Mouse (Mus musculus) liver, embryonic 16.5 days (tissue): ENCODE measurements around the gene Cdk9. TPM values are rescaled to one million over a fixed set of nuclear protein-coding genes. Genes with fewer than 3 reads are reported as not detected.

ENCODE experiments used
- ATAC-seq: fragments of 200-750 bp; cut with Nextera tagmentation; 2 replicates; pipeline ENCODE4 v1.8.0; 2017; ENCODE audit warnings: low read depth, mild to moderate bottlenecking, moderate number of reproducible peaks, moderate library complexity
- H3K27ac ChIP-seq: fragments of 300-500 bp; sonication (generic); 2 replicates; pipeline ENCODE4 v1.5.1; 2014; ENCODE audit warnings: mild to moderate bottlenecking, low read length
- H3K27me3 ChIP-seq: fragments of 300-500 bp; sonication (generic); 2 replicates; pipeline ENCODE4 v1.6.1; 2014; ENCODE audit warnings: low read depth, low read length, mixed read lengths; ENCODE audit not compliant: control insufficient read depth, insufficient read depth
- H3K36me3 ChIP-seq: fragments of 300-500 bp; sonication (generic); 2 replicates; pipeline ENCODE4 v1.6.1; 2014; ENCODE audit warnings: mild to moderate bottlenecking; ENCODE audit not compliant: control insufficient read depth, insufficient read depth
- H3K4me1 ChIP-seq: fragments of 300-500 bp; sonication (generic); 2 replicates; pipeline ENCODE4 v1.6.1; 2014; ENCODE audit warnings: low read depth, low read length, mixed read lengths; ENCODE audit not compliant: control insufficient read depth
- H3K4me2 ChIP-seq: fragments of 300-500 bp; sonication (generic); 2 replicates; pipeline ENCODE4 v1.6.1; 2014; ENCODE audit warnings: low read depth, low read length, mixed read lengths
- H3K4me3 ChIP-seq: fragments of 300-500 bp; sonication (generic); 2 replicates; pipeline ENCODE4 v1.5.1; 2014; ENCODE audit warnings: low read depth, mild to moderate bottlenecking, low read length
- H3K9ac ChIP-seq: fragments of 300-500 bp; sonication (generic); 2 replicates; pipeline ENCODE4 v1.6.1; 2014; ENCODE audit warnings: low read depth, low read length
- H3K9me3 ChIP-seq: fragments of 300-500 bp; sonication (generic); replicated peaks from 2 replicates; pipeline ENCODE4 v1.6.1; 2016; ENCODE audit warnings: low read length; ENCODE audit not compliant: control insufficient read depth
- WGBS: fragments of 180-500 bp; shearing (Covaris S2); extraction: QIAGEN DNeasy Blood & Tissue Kit; methylation state at CpG from one replicate; pipeline ENCODE4 v1.1.7; 2014; ENCODE audit not compliant: insufficient replicate concordance; 5-methylcytosine and 5-hydroxymethylcytosine counted together
- microRNA counts: library from miRNA; unstranded; fragments of <30 nt; microRNA quantifications from one replicate; lab custom pipeline; 2016
- microRNA-seq: library from miRNA; unstranded; fragments of <30 nt; microRNA quantifications from one replicate; pipeline ENCODE4, GENCODE M21; 2016
- polyA plus RNA-seq: library from polyadenylated mRNA; unstranded; fragments of >200 nt; fragmentation: Nextera tagmentation; extraction: Ambion mirVana; gene quantifications from 2 replicates; pipeline ENCODE4 v1.2.1, GENCODE M21; 2015

Cdk9 gene
- polyA plus RNA-seq, 1 experiment from 2014 or later = 40.2 TPM

DNA sequence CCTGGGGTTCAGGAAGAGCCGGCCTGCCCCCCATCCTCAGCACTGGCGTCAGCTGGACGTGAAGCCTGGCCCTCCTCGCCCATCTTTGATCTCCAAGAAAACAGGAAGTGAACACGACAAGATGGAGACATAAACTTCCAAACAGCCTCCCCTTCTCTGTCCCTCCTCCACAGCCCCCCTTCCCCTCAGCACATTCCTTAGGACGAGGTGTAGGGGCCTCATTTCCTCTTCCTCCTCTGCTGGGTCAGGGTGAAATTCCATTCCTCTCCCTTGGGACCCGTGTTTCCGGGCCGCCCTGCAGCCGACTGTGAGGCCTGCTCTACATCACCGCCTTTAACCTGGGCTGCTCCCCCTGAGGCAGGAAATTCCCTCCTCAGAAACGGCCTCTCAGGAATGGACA is 57.0 kb downstream of the Cdk9 start:
- 64% methylated on average over 12 of the region's 12 CpGs for WGBS
- peak; percentile 38; the same call in 1 of the 2 replicates for ATAC-seq

More for the DNA sequence above, 57.0 kb downstream of the Cdk9 start:
- Histone ChIP-seq H3K4me3 (no peak overlapping the region), H3K27ac (no peak overlapping the region), H3K9ac (no peak overlapping the region), H3K27me3 (no peaks in the 10 kb centered on the region), H3K9me3 (no peaks in the 10 kb centered on the region), H3K4me2 (no peak overlapping the region), H3K4me1 (peaks cover 37% of the 10 kb centered on the region), H3K36me3 (no peaks in the 10 kb centered on the region)

MicroRNAs within 50 kb of the gene (microRNA counts, 519-probe panel; counts per million panel counts)
- microRNA mmu-miR-2861 (lab: Ali Mortazavi, UCI) = 2,092 counts per million, percentile 30 among the panel's probes with 10 or more counts

Small RNA genes lying within 50 kb of the gene (microRNA-seq; reads per million reads assigned to microRNA genes)
- gene Gm47291 = not detected
- not detected for gene Mir2861
- not detected for gene Mir3960
- not detected for gene Mir8093

Other genes starting within 250 kb of the Cdk9 start
- 1.6 TPM in 2 replicates for gene Fam102a, start 177.7 kb downstream of the Cdk9 start, polyA plus RNA-seq
- 44.8 and 47.9 TPM in 2 replicates for gene Dpm2, start 142.2 kb downstream of the Cdk9 start, polyA plus RNA-seq
- gene Pip5kl1, start 138.3 kb downstream of the Cdk9 start, polyA plus RNA-seq = not detected in 2 replicates
- 0.06 TPM in 1 of 2 replicates, not detected in the other for gene 9430097D07Rik, start 137.4 kb downstream of the Cdk9 start, polyA plus RNA-seq
- gene St6galnac4, start 126.0 kb downstream of the Cdk9 start, polyA plus RNA-seq = 6.0 and 7.4 TPM in 2 replicates
- gene St6galnac6, start 113.4 kb downstream of the Cdk9 start, polyA plus RNA-seq = 12.0 and 12.8 TPM in 2 replicates
- 3.4 and 7.9 TPM in 2 replicates for gene Ak1, start 91.3 kb downstream of the Cdk9 start, polyA plus RNA-seq
- gene Eng, start 66.5 kb downstream of the Cdk9 start, polyA plus RNA-seq = 25.9 and 29.3 TPM in 2 replicates
- 49.7 and 56.2 TPM in 2 replicates for gene Fpgs, start 8.9 kb downstream of the Cdk9 start, polyA plus RNA-seq
- gene Sh2d3c, start 8.0 kb upstream of the Cdk9 start, polyA plus RNA-seq = 7.1 and 8.6 TPM in 2 replicates
- gene 6330409D20Rik, start 27.9 kb upstream of the Cdk9 start, polyA plus RNA-seq = not detected in 2 replicates
- gene Tor2a, start 44.2 kb upstream of the Cdk9 start, polyA plus RNA-seq = 25.7 and 26.1 TPM in 2 replicates
- 0.07 and 0.11 TPM in 2 replicates for gene Ttc16, start 62.6 kb upstream of the Cdk9 start, polyA plus RNA-seq
- 1.2 TPM in 2 replicates for gene Ptrh1, start 62.7 kb upstream of the Cdk9 start, polyA plus RNA-seq
- gene Cfap157, start 71.4 kb upstream of the Cdk9 start, polyA plus RNA-seq = 0.05 TPM in 1 of 2 replicates, not detected in the other
- gene Stxbp1, start 134.2 kb upstream of the Cdk9 start, polyA plus RNA-seq = 2.6 and 2.9 TPM in 2 replicates
- 9.4 and 11.9 TPM in 2 replicates for gene Fam129b, start 163.0 kb upstream of the Cdk9 start, polyA plus RNA-seq
- 74.4 and 77.2 TPM in 2 replicates for gene Rpl12, start 248.5 kb upstream of the Cdk9 start, polyA plus RNA-seq
- 1.9 and 2.2 TPM in 2 replicates for gene Lrsam1, start 248.5 kb upstream of the Cdk9 start, polyA plus RNA-seq